In genomic region chr8:111010230-111010991, GRCm38 (mm10) we compare ENCODE assay signal across 9 mouse cellular contexts. TPM values are rescaled to one million over a fixed set of nuclear protein-coding genes. Genes with fewer than 3 reads are reported as not detected.
"Had no signal": no experiment of that assay in that cellular context is flagged by ENCODE, and none has a peak within 500 bp of the region (broad histone marks: within the 10 kb centered on the region; RNA-seq: fewer than 3 reads in every experiment).

No protein-coding gene starts in this region.

RNA-seq across cellular contexts. Expression of gene Exosc6, which starts 45.7 kb away (rescaled TPM):
- polyA plus RNA-seq: cerebellum, adult 2 months; cortical plate, adult 2 months; forebrain, embryonic 13.5 days; forebrain, embryonic 14.5 days; forebrain, embryonic 15.5 days; forebrain, embryonic 16.5 days; forebrain, postnatal 0 days; frontal cortex, adult 2 months; gonadal fat pad, adult 2 months had no signal
